Mouse (Mus musculus) forebrain, postnatal 0 days (tissue): ENCODE results near the gene Fam184b. TPM values are rescaled to one million over a fixed set of nuclear protein-coding genes. Genes with fewer than 3 reads are reported as not detected.

Experiments used
- ATAC-seq: fragments of 200-750 bp; cut with Nextera tagmentation; 2 replicates; pipeline ENCODE4 v1.8.0; 2017; ENCODE audit warnings: mild to moderate bottlenecking, moderate library complexity
- DNase-seq: peaks from one replicate; pipeline ENCODE4 v3.0.0-alpha.2; 2015
- H3K27ac ChIP-seq: fragments of 300-500 bp; sonication (generic); 2 replicates; pipeline ENCODE4 v1.5.1; 2014; ENCODE audit warnings: low read depth, mild to moderate bottlenecking, antibody characterized with exemption, low read length, moderate library complexity, mixed read lengths
- H3K27me3 ChIP-seq: fragments of 300-500 bp; sonication (generic); 2 replicates; pipeline ENCODE4 v1.6.1; 2014; ENCODE audit warnings: mild to moderate bottlenecking, low read length, mixed read lengths; ENCODE audit not compliant: insufficient read depth
- H3K36me3 ChIP-seq: fragments of 300-500 bp; sonication (generic); 2 replicates; pipeline ENCODE4 v1.6.1; 2014; ENCODE audit warnings: mild to moderate bottlenecking, moderate library complexity; ENCODE audit not compliant: insufficient read depth
- H3K4me1 ChIP-seq: fragments of 300-500 bp; sonication (generic); 2 replicates; pipeline ENCODE4 v1.6.1; 2014; ENCODE audit warnings: antibody characterized with exemption; ENCODE audit not compliant: insufficient read depth
- H3K4me2 ChIP-seq: fragments of 300-500 bp; sonication (generic); 2 replicates; pipeline ENCODE4 v1.6.1; 2014; ENCODE audit warnings: low read depth, mild to moderate bottlenecking, moderate library complexity
- H3K4me3 ChIP-seq: fragments of 300-500 bp; sonication (generic); 2 replicates; pipeline ENCODE4 v1.5.1; 2014; ENCODE audit warnings: low read depth, low read length, mixed read lengths
- H3K9ac ChIP-seq: fragments of 300-500 bp; sonication (generic); 2 replicates; pipeline ENCODE4 v1.6.1; 2014; ENCODE audit warnings: mild to moderate bottlenecking
- H3K9me3 ChIP-seq: fragments of 300-500 bp; sonication (generic); 2 replicates; pipeline ENCODE4 v1.6.1; 2016; ENCODE audit warnings: low read length
- CTCF ChIP-seq: sonication (generic); IDR thresholded peaks from 2 replicates; pipeline ENCODE4 v1.5.1; 2016; ENCODE audit warnings: antibody characterized with exemption, control low read depth, low read depth
- WGBS: fragments of 180-500 bp; shearing (Covaris S2); extraction: QIAGEN DNeasy Blood & Tissue Kit; methylation state at CpG from one replicate; pipeline ENCODE4 v1.1.7; 2014; 5-methylcytosine and 5-hydroxymethylcytosine counted together
- polyA plus RNA-seq: library from polyadenylated mRNA; unstranded; fragments of >200 nt; fragmentation: Nextera tagmentation; extraction: Ambion mirVana; gene quantifications from 2 replicates; pipeline ENCODE4 v1.2.1, GENCODE M21; 2015
- total RNA-seq: library from RNA; depleted of rRNA; stranded (reverse); fragments of >200 nt; gene quantifications from 2 replicates; pipeline ENCODE4 v1.2.3, GENCODE M21; 2014

Gene Fam184b
- total and polyA plus RNA-seq, 2 experiments from 2014 or later: 8.0 to 8.9 TPM

GRCm38 (mm10) chr5:45651026-45651703 is 11.8 kb upstream of the Fam184b start:
- 95% methylated on average over 2 of the region's 2 CpGs for WGBS
- no peak for TF ChIP-seq CTCF

GRCm38 (mm10) chr5:45639715-45640092 is 290 bp upstream of the Fam184b start:
- ATAC-seq (peak; percentile 21), DNase-seq (no peak)
- peak overlapping the region; percentile 56 for H3K4me3 ChIP-seq
- peak overlapping the region; percentile 66 for H3K9ac ChIP-seq
- TF ChIP-seq CTCF: no peak
- H3K9me3 ChIP-seq: no peaks in the 10 kb centered on the region
- H3K27ac ChIP-seq: 0 out of 2 replicates have a peak overlapping the region, but pooled peaks have one; percentile 60
- no peaks in the 10 kb centered on the region for H3K36me3 ChIP-seq
- no peaks in the 10 kb centered on the region for H3K27me3 ChIP-seq
- WGBS: 2% methylated on average over 8 of the region's 8 CpGs
- H3K4me2 ChIP-seq: peak overlapping the region; percentile 72
- H3K4me1 ChIP-seq: 0 out of 2 replicates have a peak, but pooled peaks cover 5% of the 10 kb centered on the region

More at GRCm38 (mm10) chr5:45651026-45651703, 11.8 kb upstream of the Fam184b start:
- H3K27me3 ChIP-seq: no peaks in the 10 kb centered on the region
- H3K4me3 ChIP-seq: no peak overlapping the region
- H3K9me3 ChIP-seq: no peaks in the 10 kb centered on the region
- no peak overlapping the region for H3K4me2 ChIP-seq
- no peak overlapping the region for H3K9ac ChIP-seq
- H3K36me3 ChIP-seq: no peaks in the 10 kb centered on the region
- ATAC-seq: no peak
- DNase-seq: no peak
- H3K4me1 ChIP-seq: no peaks in the 10 kb centered on the region
- H3K27ac ChIP-seq: no peak overlapping the region

GRCm38 (mm10) chr5:45638378-45638777 is 1.0 kb downstream of the Fam184b start:
- H3K4me3 ChIP-seq: peak overlapping the region; percentile 56

GRCm38 (mm10) chr5:45629470-45629869 is 9.9 kb downstream of the Fam184b start:
- DNase-seq (no peak), ATAC-seq (no peak)
- no peak overlapping the region for H3K9ac ChIP-seq
- no peaks in the 10 kb centered on the region for H3K27me3 ChIP-seq
- no peaks in the 10 kb centered on the region for H3K4me1 ChIP-seq
- no peak overlapping the region for H3K4me3 ChIP-seq
- H3K27ac ChIP-seq: no peak overlapping the region
- no peaks in the 10 kb centered on the region for H3K36me3 ChIP-seq
- H3K4me2 ChIP-seq: no peak overlapping the region
- 0 out of 2 replicates have a peak, but pooled peaks cover 4% of the 10 kb centered on the region for H3K9me3 ChIP-seq
- no peak for TF ChIP-seq CTCF

More at GRCm38 (mm10) chr5:45638378-45638777, 1.0 kb downstream of the Fam184b start:
- DNase-seq (peak; percentile 27), ATAC-seq (no peak)
- no peaks in the 10 kb centered on the region for H3K36me3 ChIP-seq
- H3K27me3 ChIP-seq: no peaks in the 10 kb centered on the region
- 0 out of 2 replicates have a peak, but pooled peaks cover 5% of the 10 kb centered on the region for H3K4me1 ChIP-seq
- no peak overlapping the region for H3K27ac ChIP-seq
- no peak for TF ChIP-seq CTCF
- peak overlapping the region; percentile 72 for H3K4me2 ChIP-seq
- H3K9me3 ChIP-seq: no peaks in the 10 kb centered on the region
- H3K9ac ChIP-seq: no peak overlapping the region; the same call in 1 of the 2 replicates
- 16% methylated on average over 3 of the region's 3 CpGs for WGBS

GRCm38 (mm10) chr5:45627771-45628170 is 11.6 kb downstream of the Fam184b start:
- H3K27ac ChIP-seq: no peak overlapping the region
- no peak for TF ChIP-seq CTCF
- DNase-seq (peak; percentile 19), ATAC-seq (peak; percentile 58)
- H3K9me3 ChIP-seq: 0 out of 2 replicates have a peak, but pooled peaks cover 4% of the 10 kb centered on the region
- 11% methylated on average over 1 of the region's 1 CpGs for WGBS
- no peak overlapping the region for H3K9ac ChIP-seq
- no peaks in the 10 kb centered on the region for H3K27me3 ChIP-seq
- no peaks in the 10 kb centered on the region for H3K36me3 ChIP-seq
- no peaks in the 10 kb centered on the region for H3K4me1 ChIP-seq
- H3K4me2 ChIP-seq: no peak overlapping the region
- no peak overlapping the region for H3K4me3 ChIP-seq

- H3K4me1 ChIP-seq: no peaks in the 10 kb centered on the region
- H3K4me2 ChIP-seq: no peak overlapping the region
- no peaks in the 10 kb centered on the region for H3K36me3 ChIP-seq
- DNase-seq (no peak), ATAC-seq (no peak)
- H3K27ac ChIP-seq: no peak overlapping the region
- TF ChIP-seq CTCF: no peak
- H3K9me3 ChIP-seq: 0 out of 2 replicates have a peak, but pooled peaks cover 4% of the 10 kb centered on the region
- H3K9ac ChIP-seq: no peak overlapping the region
- no peaks in the 10 kb centered on the region for H3K27me3 ChIP-seq
- H3K4me3 ChIP-seq: no peak overlapping the region
- WGBS: 46% methylated on average over 3 of the region's 3 CpGs
Observed at GRCm38 (mm10) chr5:45621511-45621910, 17.9 kb downstream of the Fam184b start.

- WGBS: 23% methylated on average over 4 of the region's 4 CpGs
- DNase-seq (no peak), ATAC-seq (no peak)
- Histone ChIP-seq H3K27me3 (no peaks in the 10 kb centered on the region), H3K36me3 (no peaks in the 10 kb centered on the region), H3K9me3 (no peaks in the 10 kb centered on the region), H3K27ac (no peak overlapping the region), H3K4me1 (no peaks in the 10 kb centered on the region), H3K4me3 (no peak overlapping the region), H3K4me2 (no peak overlapping the region), H3K9ac (no peak overlapping the region)
- no peak for TF ChIP-seq CTCF
Observed at GRCm38 (mm10) chr5:45599056-45599455, 40.4 kb downstream of the Fam184b start.
